Mouse (Mus musculus): Measurements from ENCODE around the gene Klri1. TPM values are rescaled to one million over a fixed set of nuclear protein-coding genes. Genes with fewer than 3 reads are reported as not detected.

The Klri1 gene
- polyA plus RNA-seq (2012; rRNA removed), result 0.03 TPM in 1 of 2 replicates, not detected in the other

GRCm38 (mm10) chr6:129717032-129717431 is at the start of gene Klri1:
Gene Klri1, minus strand, starts transcription at chr6:129717132.

GRCm38 (mm10) chr6:129740069-129740721 is 23.3 kb upstream of the Klri1 start, which contains the start of gene Klri2:
Gene Klri2, minus strand, starts transcription at chr6:129740484.

DNA sequence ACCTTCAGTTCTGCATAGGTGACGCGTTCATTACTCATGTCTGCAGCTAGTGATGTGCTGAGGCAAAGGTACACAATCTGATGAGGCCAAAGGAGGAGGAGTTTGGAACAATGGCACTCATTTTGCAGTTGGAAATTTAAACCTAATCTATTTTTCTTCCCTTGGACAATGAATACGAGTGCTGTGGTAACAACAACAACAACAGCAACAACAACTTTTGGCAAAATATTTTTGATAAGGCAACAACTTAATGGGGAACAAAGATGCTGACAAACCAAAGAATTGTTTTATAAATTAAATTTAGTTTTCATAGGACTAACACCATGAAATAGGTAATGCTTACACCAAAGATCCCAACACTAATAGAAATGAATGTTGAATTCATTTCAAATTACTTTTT is 38.1 kb downstream of the Klri1 start, which contains the start of gene Klrc1:
Klrc1 (minus strand) TSS at position 101 of the 400 bp plus-strand sequence.

DNA sequence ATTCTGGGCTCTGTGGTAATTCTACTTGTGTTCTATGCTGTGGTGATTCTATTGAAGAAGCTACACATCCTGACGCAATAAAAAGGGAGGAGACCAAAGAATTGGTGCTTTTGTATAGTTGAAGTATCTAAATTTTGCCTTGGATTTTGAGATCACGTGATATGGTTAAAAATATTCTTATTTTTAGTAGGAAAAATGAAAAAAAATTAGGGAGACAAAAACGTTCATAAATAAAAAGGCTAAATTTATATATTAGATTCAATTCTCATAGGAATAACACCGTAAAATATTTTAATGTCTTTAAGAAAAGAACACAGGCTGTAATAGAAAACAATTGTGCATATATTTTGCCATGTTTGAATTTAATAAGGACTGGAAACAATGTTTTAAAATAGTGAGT is 56.3 kb downstream of the Klri1 start, which contains the start of gene Klrc2:
Klrc2 (minus strand) TSS at position 101 of the 400 bp plus-strand sequence.

Other genes with a start within 250 kb of the Klri1 start
- gene Olr1, start 210.0 kb downstream of the Klri1 start, polyA plus RNA-seq (2012; rRNA removed), result 0.89 and 1.2 TPM in 2 replicates
- gene Tmem52b, start 204.6 kb downstream of the Klri1 start, polyA plus RNA-seq (2012; rRNA removed), result 0.01 and 0.02 TPM in 2 replicates
- 20.2 and 21.9 TPM in 2 replicates for gene Gabarapl1, start 184.0 kb downstream of the Klri1 start, polyA plus RNA-seq (2012; rRNA removed)
- gene Klre1, start 139.2 kb downstream of the Klri1 start, polyA plus RNA-seq (2012; rRNA removed), result 0.03 TPM in 1 of 2 replicates, not detected in the other
- gene Klrd1, start 125.3 kb downstream of the Klri1 start, polyA plus RNA-seq (2012; rRNA removed), result 0.18 and 0.19 TPM in 2 replicates
- 0.21 and 0.32 TPM in 2 replicates for gene Klrk1, start 93.3 kb downstream of the Klri1 start, polyA plus RNA-seq (2012; rRNA removed)
- not detected in 2 replicates for gene Klrc3, start 73.8 kb downstream of the Klri1 start, polyA plus RNA-seq (2012; rRNA removed)
- gene Klrc2, start 56.4 kb downstream of the Klri1 start, polyA plus RNA-seq (2012; rRNA removed), result 0.01 TPM in 1 of 2 replicates, not detected in the other
- 0.05 and 0.06 TPM in 2 replicates for gene Klrc1, start 38.2 kb downstream of the Klri1 start, polyA plus RNA-seq (2012; rRNA removed)
- gene Klri2, start 23.4 kb upstream of the Klri1 start, polyA plus RNA-seq (2012; rRNA removed), result 0.01 TPM in 2 replicates
- not detected in 2 replicates for gene Gm156, start 67.1 kb upstream of the Klri1 start, polyA plus RNA-seq (2012; rRNA removed)
- not detected in 2 replicates for gene Gm17631, start 145.5 kb upstream of the Klri1 start, polyA plus RNA-seq (2012; rRNA removed)
- gene Klra17, start 159.5 kb upstream of the Klri1 start, polyA plus RNA-seq (2012; rRNA removed), result 0.02 TPM in 2 replicates
- gene Klra5, start 200.5 kb upstream of the Klri1 start, polyA plus RNA-seq (2012; rRNA removed), result not detected in 2 replicates

All from liver, embryonic 14 days (tissue).